Mouse (Mus musculus): ENCODE results near the gene Sympk.

Gene Sympk

DNA sequence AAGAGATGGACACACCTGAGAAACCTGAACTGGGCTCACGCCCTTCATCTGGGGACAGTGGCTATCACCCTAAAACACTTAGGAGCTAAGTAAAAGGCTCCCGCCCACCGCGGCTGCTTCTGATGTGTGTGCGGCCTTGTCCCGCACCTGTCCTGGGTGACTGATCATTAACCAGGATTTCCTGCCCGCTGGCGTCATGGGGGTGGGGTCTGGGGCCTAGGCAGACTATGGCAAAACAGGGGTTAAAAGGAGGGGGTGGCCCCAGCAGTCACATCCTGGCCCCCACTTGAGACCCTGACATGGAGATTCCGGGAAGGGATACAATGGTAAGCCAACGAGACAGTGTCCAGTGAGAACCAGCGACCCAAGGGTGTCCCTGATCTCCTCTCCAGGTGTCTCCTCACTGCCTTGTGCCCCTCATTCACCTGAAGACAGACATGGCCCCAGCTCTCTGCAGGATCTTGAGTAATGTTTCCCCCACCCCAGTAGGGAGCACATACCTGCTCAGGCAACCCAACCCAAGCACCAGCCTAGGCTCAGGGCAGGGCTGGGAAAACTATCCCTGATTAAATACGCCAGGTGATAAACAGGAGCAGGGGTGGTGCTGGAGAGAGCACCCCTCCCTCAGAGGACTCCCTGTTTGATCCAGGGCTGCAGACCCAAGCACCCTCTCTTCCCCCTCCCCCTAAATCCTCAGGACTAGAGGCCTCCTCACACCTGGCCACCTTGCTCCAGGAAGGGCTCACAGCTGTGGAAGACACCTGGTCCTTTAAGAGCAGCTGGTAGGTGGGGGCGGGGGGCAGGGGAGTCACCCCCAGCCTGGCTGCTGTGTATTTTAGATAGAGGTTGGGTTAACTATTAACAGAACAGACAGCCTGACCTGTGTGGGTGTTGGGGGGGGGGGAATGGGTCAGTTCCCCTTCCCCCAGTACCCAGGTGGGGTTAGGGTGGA lies 16.9 kb upstream of the Sympk start:
- DNase-seq (ENCODE audit: low spot score in 2 of 2), result no peak

DNA sequence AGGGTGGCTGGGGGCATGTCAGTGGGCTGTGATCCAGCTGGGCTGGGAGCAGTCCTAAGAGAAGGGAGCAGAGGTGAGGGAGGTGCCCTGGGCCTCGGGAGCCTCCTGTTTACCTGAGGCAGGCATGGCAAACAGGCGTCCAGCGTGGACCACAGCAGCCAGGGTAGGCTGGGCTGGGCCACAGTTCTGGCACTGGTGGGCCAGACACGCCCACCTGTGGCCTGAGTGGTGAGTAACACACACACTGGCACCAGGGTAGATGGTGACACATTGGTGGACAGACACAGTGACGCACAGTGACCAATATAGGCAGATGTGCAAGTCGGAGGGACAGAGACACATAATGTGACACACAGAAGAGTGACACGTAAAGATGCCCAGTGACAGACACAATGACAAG lies 13.6 kb upstream of the Sympk start:
- DNase-seq (ENCODE audit: low spot score in 2 of 2), result peak in 1 of 2 experiments; percentile 8

DNA sequence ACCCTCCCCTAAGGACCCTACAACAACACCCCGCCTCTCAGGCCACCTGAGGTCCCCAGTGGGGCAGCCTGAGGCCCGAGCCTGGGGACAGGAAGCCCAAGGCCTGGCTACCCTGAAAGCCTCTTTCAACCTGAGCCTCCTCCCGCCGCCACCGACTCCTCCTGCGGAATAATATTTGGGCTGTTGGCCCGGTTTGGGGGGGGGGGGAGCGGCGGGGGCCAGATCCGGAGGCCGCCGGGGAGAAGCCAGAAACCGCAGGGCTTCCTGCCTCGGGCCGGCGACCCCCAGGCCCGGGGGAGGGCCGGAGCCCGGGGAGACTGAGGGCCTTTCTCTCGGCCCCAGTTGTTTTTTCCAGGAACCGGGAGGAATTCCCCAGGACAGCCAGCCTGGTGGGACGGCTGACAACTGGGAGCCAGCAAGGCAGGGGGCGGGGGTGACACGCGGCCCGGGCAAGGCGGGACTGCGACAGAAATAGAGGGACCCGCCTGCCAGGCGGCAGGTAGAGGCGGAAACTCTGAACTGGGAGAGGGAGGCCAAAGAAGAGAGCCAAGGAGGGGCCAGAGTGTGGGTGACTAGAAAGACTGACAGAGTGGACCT lies 12.1 kb upstream of the Sympk start:
- no peak for DNase-seq (ENCODE audit: low spot score in 2 of 2)

DNA sequence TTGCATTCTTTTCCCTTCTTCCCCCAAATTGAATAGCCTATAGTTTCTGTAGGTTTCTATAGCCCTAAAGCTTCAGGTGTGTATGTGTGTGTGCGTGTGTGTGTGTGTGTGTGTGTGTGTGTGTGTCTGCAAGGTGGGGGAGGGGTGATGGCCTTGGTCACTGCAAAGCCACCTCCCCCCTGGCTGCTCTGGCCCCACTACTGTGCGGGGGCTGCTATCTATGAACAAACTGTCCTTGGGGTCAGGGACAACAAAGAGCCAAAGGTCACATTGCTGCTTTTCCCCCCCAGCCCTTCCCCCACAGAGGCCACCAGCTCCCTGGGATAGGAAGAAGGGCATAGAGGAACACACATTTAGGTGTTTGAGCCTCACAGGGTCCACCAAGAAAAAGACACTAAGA lies 11.3 kb upstream of the Sympk start:
- no peak for DNase-seq (ENCODE audit: low spot score in 2 of 2)

DNA sequence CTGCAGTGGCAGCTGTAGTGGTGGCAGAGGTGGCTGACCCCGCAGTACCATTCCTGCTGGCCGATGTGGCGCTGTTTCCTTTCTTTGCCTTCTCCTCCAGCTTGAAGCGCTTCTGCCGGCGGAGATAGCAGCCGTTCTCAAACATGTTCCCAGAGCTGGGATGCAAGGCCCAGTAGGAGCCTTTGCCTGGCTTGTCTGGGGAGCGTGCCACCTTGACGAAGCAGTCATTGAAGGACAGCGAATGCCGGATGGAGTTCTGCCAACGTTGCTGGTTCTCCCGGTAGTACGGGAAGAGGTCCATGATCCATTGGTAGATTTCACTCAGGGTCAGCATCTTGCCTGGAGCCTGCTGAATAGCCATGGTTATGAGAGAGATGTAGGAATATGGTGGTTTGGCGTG lies 9.7 kb upstream of the Sympk start:
- DNase-seq (ENCODE audit: low spot score in 2 of 2), result no peak

DNA sequence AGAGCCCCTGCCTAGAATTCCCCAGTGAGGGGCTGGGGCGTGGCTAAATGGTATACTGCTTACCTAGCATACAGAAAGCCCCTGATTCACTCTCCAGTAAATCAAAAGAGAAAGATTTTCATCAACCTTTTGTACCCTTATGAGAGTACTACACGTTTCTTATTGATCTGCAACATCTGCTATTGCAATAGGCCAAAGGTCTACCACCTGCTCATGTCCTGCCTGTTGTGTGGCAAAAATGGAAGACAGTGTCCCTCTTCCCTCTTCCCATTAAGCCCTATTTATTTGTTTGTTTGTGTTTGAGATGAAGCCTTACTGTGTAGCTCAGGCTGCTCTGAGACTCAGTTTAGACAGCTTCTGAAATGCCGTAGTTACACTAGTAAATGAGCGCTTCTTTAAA lies 8.1 kb upstream of the Sympk start:
- DNase-seq (ENCODE audit: low spot score in 2 of 2), result no peak

DNA sequence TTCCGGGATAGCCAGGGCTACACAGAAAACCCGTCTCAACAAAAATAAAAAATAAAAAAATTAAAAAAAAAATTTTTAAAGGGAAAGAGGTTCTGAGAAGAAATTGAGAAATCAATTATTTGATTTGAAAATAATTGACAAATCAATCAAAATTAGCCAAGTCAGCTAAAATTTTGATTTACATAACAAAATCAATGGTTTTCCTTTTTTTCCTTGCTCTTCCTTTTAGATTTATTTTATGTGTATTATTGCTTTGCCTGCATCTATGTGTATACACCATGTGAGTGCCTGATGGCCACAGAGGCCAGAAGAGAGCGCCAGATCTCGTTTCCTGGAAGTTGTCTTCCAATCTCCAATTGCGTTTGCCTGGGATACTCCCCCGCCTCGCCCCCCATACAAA lies 6.3 kb upstream of the Sympk start:
- DNase-seq (ENCODE audit: low spot score in 2 of 2), result no peak

DNA sequence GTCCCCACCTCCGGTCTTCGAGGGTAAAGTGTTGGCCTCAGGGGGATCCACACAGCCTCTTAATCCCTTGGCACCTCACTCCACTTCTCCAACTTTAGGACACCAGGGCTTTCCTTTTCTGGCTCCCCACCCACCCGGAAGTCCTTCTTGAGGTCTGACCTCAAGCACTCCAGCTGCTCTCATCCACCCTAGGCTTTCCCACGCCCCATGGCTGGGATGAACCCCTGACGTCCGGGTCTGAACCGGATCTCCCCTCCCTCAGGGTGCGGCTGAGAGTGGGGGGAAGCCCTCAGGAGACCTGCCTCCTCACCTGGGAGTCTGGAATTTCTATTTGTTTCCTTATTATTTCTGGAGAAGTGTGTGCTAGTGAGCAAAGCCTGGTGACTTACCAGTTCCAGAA lies 3.1 kb upstream of the Sympk start:
- no peak for DNase-seq (ENCODE audit: low spot score in 2 of 2)

DNA sequence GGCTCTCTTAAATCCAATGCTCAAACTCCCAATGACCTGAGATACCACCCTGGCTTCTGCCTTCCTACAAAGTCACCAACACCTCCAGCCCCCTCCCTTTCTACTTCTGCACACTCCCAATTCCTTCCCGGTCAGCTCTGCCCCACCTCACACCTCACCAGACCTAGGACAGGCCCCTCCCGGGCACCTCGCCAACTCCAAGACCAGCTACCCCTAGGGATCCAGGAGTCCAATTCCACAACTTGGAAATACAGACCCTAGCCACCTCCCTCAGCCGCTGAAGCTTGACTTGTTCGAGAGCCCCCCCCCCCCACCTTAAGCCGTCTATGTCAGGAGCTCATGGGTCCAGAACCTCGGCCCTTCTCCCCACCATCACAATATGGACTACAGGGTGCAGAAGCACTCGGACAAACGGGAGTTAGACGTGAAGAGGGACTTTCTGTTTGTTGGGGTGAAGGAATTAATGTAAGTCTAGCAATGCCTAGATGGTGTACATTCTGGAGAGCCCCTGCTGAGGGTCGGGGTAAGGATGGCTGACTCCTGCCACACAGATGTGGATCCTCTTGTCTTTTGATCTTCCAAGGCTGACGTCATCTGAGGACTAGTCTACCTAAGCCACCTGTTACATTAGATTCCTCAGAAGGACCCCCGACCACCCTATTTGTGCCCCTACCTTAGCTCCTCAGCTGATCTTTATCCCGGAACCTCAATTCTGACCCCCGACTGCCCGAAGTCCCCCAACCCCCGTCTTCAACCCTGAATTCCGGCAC lies 1.8 kb upstream of the Sympk start:
- DNase-seq (ENCODE audit: low spot score in 2 of 2), result no peak

DNA sequence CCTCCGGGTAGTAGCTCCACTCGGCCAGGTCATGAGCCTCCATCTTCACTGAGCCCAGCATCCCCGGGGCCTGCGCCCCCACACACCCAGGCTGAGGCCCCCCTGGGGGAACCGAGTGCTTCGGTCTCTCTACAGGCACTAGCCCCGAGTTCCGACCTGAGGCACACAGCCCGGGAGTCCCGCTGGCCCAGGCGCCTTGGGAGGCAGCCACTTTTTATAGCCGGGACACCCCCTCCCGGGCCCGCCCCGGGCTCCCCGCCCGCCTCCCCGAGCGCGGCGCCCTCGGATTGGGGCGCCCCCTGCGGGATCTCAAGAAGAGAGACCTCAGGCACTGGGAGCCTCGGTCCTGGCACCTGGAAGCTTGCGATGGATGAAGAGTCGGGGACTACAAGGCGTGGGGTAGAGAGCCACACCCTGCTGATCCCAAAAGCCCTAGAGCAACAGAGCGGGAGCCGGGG lies 791 bp upstream of the Sympk start, which contains the start of gene Foxa3:
Foxa3 (minus strand) TSS at position 182 of the 458 bp plus-strand sequence.
- peak in 1 of 2 experiments; percentile 26 for DNase-seq (ENCODE audit: low spot score in 2 of 2)

DNA sequence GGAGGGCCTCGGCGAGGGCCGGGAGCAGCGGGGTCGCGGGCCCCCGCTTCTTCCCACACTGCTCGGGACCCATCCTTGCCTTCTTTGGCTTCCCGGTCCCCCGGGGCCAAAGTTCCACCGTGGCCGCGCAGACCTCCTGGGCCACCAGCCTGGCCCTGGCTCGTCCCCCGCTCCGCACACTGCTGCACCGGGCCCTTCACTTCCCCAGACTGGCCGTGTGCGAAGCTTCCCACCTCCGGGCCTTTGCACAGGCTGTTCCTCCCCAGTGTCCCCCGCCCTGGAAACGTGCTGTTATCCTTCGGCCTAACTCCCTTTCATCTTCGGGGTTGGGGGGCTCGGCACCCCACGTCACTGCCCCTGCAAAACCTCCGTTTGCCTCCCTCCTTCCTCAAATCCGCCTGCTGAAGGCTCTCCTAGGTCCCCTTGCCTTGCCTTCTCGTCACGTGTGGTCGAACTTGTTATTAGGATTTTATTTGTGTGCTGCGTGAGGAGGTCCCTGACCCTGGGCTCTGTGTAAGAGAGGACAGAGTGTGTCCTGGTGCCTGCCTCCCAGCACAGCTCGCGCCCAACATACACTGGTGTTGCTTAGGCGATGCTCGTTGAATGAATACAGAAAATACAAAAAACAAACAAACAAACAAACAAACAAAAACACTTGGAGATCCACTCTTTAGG lies 541 bp downstream of the Sympk start:
- peak in 1 of 2 experiments; percentile 16 for DNase-seq (ENCODE audit: low spot score in 2 of 2)

DNA sequence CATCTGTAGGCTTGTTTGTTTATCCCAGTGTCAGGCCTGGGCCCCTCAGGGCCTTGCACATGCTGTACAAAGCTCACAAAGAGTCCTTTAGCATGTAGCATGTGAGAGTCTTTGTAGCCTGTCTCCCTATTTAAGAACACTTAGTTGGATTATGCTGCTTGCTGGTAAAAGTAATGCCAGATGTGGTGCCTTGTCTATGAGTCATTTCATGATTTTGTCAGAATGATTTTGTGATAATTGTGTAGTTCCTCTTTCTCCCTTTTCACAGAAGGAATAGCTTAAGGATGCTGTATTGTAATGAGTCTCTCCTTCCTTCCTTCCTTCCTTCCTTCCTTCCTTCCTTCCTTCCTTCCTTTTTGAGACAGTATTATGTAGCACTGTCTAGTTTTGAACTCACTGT lies 3.9 kb downstream of the Sympk start:
- DNase-seq (ENCODE audit: low spot score in 2 of 2), result no peak

DNA sequence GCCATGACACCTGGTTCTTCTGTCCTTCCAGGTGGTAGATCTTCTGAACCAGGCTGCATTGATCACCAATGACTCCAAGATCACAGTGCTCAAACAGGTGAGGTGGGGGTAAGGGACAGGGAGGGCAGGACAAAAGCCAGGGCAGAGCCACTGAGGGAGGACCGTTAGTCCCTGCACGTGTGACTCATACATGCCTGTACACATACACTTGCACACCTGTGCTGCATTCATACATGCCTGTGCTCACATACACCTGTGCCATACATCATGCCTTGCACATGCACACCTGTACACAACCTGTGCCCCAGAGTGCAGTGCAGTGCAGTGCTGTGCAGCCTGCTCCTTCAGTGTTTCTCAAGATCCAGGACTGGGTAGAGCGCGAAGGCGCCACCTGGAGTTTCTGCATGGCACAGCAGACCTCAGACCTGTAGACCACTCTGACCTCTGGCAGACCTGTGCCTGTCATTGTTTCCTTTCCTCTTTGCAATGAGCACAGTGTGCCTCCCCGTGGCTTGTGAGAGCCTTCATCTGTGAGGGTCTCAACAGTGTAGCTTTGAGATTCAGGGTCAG lies 5.0 kb downstream of the Sympk start:
- peak; percentile 43 to 65 for DNase-seq (ENCODE audit: low spot score in 2 of 2)

DNA sequence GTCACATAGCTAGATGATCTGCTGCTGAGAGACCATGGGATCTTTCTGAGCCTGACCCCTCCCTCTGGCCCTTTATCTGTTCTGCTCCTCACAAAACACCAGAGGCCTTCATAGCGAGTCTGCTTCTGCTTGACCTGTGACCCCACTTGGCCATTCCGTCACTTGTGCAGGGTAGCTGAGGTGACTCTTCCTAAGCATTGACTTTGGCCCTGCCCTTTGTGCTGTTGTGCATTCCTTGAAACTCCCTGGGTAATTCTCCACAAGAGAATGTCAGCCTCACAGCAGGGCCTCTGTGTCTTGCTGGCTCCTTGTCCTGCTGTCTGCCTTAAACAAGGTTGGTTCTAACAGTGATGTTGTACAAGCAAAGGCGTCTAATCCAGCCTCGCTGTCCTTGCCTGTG lies 7.5 kb downstream of the Sympk start:
- no peak for DNase-seq (ENCODE audit: low spot score in 2 of 2)

DNA sequence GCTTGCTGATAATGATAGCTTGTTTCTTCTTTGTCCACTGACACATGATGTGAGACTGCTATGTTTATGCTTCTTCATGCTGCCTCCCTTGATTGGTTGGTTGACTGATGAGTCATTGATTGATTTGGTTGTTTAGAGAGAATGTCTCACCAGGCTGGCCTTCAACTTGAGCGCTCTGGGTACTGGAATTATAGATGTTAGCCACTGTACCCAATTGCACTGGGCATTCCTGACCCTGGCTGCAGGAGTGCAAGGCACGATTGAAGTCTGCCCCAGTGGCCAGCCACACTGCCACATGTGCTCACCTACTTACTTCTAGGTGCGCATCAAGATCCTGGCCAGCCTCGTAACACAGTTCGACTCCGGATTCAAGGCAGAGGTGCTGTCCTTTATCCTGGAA lies 20.4 kb downstream of the Sympk start:
- no peak for DNase-seq (ENCODE audit: low spot score in 2 of 2)

DNA sequence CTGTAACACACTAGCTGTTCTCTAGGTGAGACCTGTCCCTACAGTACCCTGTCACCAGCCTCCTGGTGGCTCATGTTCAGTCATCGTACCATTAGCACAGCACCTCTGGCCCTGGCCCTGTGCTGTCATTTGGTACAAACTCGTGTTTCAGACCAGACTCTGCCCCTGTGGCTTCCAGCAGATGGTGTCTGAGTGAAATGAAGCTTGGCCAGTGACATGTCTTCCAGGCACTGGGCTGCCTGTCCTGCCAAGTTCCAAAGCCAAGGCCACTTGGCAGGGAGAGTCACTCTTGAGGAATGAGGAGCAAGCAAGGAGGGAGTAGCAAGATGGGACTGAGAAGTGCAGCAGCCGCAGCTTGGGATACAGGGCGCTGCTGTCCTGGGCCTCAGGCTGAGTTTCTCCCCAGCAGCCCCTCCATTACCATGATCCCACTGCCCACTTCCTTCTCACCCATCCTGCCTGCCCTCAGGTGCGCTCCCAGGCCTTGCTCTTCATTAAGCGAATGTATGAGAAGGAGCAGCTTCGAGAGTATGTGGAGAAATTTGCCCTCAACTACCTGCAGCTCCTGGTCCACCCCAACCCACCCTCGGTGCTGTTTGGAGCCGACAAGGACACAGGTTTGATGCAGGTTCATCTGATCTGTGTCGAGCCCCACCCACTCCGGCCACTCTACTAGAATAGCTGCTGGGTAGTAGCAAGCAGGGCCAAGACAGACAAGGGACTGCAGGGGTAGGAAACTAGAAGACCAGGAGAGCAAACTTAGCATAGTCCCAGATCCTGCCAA lies 22.3 kb downstream of the Sympk start:
- no peak for DNase-seq (ENCODE audit: low spot score in 2 of 2)

DNA sequence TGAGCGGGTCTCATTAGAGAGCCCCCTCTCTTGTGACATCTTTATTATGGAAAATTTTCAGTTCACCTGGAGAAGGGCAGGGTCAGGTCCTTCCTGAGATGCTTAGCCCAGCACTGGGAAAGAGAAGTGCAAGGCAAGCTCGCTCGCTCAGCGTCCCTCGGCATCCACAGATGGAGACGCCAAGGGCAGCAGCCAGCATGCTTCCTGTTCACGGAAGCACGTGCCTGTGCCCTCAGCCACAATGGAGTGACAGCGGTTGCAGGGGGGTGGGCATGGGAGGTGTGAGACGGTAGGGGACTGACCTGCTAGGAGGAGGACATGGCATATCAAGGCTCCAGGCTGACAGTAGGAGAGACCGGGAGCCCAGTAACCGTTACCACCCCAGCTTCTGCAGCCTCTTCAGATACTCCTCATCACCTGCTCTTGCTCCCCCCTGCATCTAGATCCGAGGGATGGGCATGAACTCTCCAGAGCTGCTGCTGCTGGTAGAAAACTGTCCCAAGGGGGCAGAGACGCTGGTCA lies 23.9 kb downstream of the Sympk start:
- no peak for DNase-seq (ENCODE audit: low spot score in 2 of 2)

DNA sequence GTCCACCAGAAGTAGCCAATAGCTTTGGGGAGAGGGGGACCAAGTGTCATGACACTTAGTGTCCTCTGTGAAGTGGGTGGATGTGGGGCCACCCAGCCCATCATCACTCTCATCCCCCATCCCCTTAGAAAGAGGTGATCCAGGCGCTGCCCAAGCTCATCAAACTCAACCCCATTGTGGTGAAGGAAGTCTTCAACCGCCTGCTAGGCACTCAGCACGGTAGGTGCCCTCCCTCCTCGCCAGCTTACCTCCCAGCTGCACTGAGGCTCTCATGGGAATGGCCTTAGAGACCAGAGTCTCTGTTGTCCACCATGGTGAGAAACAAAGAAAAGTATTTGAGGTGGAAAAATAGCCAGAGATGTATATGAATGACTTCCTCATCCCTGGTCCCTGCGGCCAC lies 25.1 kb downstream of the Sympk start:
- DNase-seq (ENCODE audit: low spot score in 2 of 2), result no peak

DNA sequence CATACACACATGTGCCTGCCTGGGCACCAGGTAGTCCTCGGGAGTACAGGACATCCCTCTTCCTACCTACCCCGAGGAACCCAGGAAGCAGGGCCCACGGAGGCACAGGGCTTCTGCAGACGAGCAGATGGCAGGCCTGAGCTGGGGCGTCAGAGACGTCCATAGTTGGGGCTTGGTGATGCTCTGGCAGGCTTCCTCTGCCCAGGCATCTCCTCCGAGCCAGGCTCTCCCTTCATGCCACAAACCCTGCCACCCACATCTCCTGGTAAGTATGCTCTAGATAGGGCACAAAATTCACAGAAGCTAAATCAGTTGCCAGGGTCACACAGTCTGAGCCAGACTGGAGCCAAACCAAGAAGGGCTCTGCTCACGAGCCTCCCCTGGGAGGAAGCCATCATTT lies 26.0 kb downstream of the Sympk start:
- no peak for DNase-seq (ENCODE audit: low spot score in 2 of 2)

DNA sequence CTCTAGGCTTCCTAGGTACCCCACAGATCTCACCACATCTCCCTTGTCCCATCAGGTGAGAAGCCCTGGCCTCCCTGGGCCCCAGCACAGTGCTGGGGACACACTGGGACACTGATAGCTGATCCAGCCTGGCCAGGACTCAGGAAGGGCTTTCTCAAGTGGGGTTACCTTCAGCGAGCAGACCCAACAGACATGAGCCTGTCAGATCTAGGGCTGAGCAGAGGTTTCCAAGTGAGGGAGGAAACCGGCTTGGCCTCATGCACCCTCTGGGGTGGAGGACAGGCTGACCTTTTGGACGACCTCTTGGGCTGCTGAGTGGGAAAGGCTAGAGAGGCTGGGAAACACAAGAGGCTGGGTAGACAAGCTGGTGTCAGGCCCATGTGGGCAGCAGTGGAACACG lies 27.0 kb downstream of the Sympk start:
- DNase-seq (ENCODE audit: low spot score in 2 of 2), result no peak
